Mouse (Mus musculus): ENCODE measurements around the gene Snap23. TPM values are rescaled to one million over a fixed set of nuclear protein-coding genes. Genes with fewer than 3 reads are reported as not detected.

The Snap23 gene
- polyA plus RNA-seq, 1 experiment from 2014 or later, result 62.6 TPM

- no peaks in the 10 kb centered on the region for H3K27me3 ChIP-seq (ENCODE audit: low read depth, poor library complexity, severe bottlenecking)
- no peaks in the 10 kb centered on the region for H3K9me3 ChIP-seq (replicated peaks)
- H3K36me3 ChIP-seq, result peaks cover 34% of the 10 kb centered on the region
- 91% methylated on average over 6 of the region's 6 CpGs for WGBS
- H3K4me3 ChIP-seq, result no peak overlapping the region
- H3K27ac ChIP-seq, result no peak overlapping the region
- H3K4me1 ChIP-seq, result peaks cover 17% of the 10 kb centered on the region
- no peak for DNase-seq (ENCODE audit: low spot score)
Measured at GRCm38 (mm10) chr2:120606021-120606690, 38.7 kb downstream of the Snap23 start.

DNA sequence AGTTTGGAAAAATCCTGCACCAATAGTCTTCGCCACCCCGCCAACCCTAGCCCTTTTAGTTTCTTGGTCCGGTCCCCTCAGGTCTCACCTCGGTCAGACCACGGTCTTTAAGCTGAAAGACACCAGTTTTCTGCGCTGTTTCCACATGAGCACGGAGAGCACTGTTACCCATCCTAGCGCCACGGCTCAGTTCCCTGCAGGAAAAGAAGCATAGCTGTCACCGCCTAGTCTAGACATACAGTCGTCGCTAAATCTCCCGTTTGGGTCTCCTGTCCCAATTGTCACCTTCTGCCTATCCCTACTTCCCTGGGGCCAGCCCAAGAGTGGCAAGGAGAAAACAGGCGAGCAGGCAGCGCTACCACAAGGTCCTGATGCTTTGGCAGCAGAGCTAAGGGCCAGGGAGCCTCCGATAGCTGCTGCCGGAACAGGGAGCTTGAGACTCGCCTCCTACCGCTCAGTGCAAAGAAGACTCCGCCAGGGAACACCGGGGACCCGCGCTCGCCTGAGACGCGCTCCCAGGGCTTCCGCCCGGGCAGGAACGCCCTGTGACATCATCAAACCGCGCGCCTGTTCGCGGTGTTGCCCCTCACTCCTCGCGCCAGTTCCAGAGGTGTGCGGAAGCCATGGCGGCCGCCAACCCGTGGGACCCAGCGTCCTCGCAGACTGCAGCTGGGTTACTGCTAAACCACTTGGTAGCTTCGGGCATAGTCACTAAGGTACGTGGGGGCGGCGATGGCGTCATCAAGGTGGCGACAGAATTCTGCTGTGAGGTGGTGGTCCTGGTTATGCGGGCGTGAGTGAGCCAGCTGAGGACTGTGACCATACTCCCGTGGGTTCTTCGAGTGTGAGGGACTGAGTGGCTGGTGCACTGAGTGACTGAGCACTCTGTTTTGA is 41.6 kb downstream of the Snap23 start, which contains the start of the genes Haus2 and Lrrc57:
TSS of gene Haus2 (plus strand) at position 554 of the 894 bp plus-strand sequence.
TSS of gene Lrrc57 (minus strand) at position 691 of the 894 bp plus-strand sequence.
- Histone ChIP-seq H3K4me3 (peak within 1 kb of the TSS; percentile 97), H3K36me3 (peaks cover 34% of the 10 kb centered on the region), H3K4me1 (peaks cover 17% of the 10 kb centered on the region), H3K9me3 (replicated peaks) (no peaks in the 10 kb centered on the region), H3K27me3 (ENCODE audit: low read depth, poor library complexity, severe bottlenecking) (no peaks in the 10 kb centered on the region), H3K27ac (peak within 1 kb of the TSS; percentile 96)
- under 1% methylated on average over 52 of the region's 52 CpGs for WGBS
- DNase-seq (ENCODE audit: low spot score), result peak; percentile 96

DNA sequence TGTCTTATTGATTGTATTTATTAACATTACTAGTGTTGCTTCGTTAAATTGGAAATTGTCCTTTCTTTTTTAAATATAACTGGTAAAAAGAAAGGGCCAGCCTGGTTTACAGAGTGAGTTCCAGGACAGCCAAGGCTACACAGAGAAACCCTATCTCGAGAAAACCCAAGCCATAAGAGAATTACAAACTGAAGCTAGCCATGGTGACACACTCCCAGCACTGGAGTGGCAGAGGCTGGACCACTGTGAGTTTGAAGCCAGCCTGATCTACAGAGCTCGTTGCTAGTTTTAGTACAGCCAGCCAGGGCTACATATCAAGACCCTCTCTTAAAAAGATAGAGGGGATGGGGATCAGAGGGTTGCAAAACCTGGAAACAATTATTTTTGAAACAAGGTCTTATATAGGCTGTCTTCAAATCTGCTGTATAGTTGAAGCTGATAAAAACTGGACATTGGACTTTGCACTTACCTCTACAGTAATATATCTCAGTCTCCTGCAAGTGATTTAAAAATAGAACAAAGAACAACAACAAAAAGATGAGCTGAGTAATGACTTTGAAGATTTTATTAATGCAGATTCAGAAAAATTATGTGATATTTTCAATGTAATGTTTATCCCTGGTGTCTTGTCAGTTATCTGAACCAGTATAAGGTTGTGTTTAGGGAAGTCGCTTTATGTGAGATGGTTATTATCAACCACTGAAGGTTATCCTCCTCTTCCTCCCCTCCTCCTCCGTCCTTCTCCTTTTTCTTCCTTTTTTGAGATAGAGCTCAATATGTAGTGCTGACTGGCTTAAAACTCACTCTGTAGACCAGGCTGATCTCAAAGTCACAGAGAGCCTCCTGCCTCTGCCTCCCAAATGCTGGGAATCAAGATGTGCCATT is 49.0 kb downstream of the Snap23 start:
- H3K27ac ChIP-seq, result no peak overlapping the region
- WGBS, result 90% methylated on average over 5 of the region's 5 CpGs
- no peaks in the 10 kb centered on the region for H3K4me1 ChIP-seq
- H3K4me3 ChIP-seq, result no peak overlapping the region
- H3K27me3 ChIP-seq (ENCODE audit: low read depth, poor library complexity, severe bottlenecking), result no peaks in the 10 kb centered on the region
- no peak for DNase-seq (ENCODE audit: low spot score)
- peaks cover 85% of the 10 kb centered on the region for H3K36me3 ChIP-seq
- no peaks in the 10 kb centered on the region for H3K9me3 ChIP-seq (replicated peaks)

DNA sequence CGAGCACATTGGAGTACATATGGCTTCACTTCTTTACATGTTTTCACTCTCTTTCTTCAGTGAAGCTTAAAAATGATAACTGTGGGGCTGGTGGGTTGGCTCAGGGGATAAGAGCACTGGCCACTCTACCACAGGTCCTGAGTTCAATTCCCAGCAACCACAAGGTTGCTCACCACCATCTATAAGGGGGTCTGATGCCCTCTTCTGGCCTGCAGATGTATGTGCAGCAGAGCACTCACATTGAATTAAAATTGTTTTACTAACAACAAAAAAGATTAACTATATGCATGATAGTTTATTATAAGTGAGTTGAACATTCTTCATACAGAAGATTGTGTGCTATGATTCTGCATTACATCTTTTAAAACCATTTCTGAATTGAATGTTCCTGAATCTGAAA is 52.1 kb downstream of the Snap23 start:
- Histone ChIP-seq H3K36me3 (peaks cover 60% of the 10 kb centered on the region), H3K27me3 (ENCODE audit: low read depth, poor library complexity, severe bottlenecking) (no peaks in the 10 kb centered on the region), H3K4me3 (no peak overlapping the region), H3K9me3 (replicated peaks) (no peaks in the 10 kb centered on the region), H3K4me1 (no peaks in the 10 kb centered on the region), H3K27ac (no peak overlapping the region)
- WGBS, result 100% methylated on average over 1 of the region's 1 CpGs
- no peak for DNase-seq (ENCODE audit: low spot score)

GRCm38 (mm10) chr2:120622920-120623319 is 55.4 kb downstream of the Snap23 start:
- no peaks in the 10 kb centered on the region for H3K9me3 ChIP-seq (replicated peaks)
- no peaks in the 10 kb centered on the region for H3K4me1 ChIP-seq
- no peaks in the 10 kb centered on the region for H3K27me3 ChIP-seq (ENCODE audit: low read depth, poor library complexity, severe bottlenecking)
- no peak overlapping the region for H3K27ac ChIP-seq
- no peak overlapping the region for H3K4me3 ChIP-seq
- H3K36me3 ChIP-seq, result peaks cover 27% of the 10 kb centered on the region
- DNase-seq (ENCODE audit: low spot score), result no peak

DNA sequence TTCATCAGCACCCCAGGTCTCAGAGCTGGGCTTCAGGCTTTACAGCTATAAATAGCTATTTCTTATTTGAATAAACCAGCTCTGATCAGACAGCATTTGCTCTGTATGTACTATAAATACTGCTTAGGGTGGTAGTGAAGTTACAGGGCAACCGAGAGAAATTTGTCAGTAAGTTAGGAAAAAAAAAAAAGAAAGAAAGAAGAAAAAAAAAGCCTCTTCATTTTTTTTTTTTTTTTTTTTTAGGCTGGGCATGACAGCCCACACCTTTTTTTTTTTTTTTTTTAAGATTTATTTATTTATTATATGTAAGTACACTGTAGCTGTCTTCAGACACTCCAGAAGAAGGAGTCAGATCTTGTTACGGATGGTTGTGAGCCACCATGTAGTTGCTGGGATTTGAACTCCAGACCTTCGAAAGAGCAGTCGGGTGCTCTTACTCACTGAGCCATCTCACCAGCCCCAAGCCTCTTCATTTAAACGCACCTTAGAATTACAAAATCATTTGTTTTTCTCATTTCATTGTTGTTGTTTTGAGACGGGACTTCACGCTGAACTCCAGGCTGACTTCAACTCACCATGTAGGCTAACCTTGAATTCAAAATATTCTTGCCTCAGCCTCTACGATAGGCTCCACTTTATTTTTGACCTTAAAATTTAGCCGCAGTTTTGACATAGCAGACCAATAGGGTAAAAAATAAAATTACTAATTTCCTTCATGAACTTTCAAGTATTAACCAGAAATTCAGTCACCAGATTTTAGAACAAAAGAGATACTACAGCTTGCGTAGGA is 60.8 kb downstream of the Snap23 start:
- Histone ChIP-seq H3K4me1 (0 out of 2 replicates have a peak, but pooled peaks cover 7% of the 10 kb centered on the region), H3K9me3 (replicated peaks) (no peaks in the 10 kb centered on the region), H3K27ac (peak overlapping the region; percentile 78), H3K27me3 (ENCODE audit: low read depth, poor library complexity, severe bottlenecking) (no peaks in the 10 kb centered on the region), H3K36me3 (no peaks in the 10 kb centered on the region), H3K4me3 (peak overlapping the region; percentile 64)
- 33% methylated on average over 10 of the region's 10 CpGs for WGBS
- DNase-seq (ENCODE audit: low spot score), result peak; percentile 34

DNA sequence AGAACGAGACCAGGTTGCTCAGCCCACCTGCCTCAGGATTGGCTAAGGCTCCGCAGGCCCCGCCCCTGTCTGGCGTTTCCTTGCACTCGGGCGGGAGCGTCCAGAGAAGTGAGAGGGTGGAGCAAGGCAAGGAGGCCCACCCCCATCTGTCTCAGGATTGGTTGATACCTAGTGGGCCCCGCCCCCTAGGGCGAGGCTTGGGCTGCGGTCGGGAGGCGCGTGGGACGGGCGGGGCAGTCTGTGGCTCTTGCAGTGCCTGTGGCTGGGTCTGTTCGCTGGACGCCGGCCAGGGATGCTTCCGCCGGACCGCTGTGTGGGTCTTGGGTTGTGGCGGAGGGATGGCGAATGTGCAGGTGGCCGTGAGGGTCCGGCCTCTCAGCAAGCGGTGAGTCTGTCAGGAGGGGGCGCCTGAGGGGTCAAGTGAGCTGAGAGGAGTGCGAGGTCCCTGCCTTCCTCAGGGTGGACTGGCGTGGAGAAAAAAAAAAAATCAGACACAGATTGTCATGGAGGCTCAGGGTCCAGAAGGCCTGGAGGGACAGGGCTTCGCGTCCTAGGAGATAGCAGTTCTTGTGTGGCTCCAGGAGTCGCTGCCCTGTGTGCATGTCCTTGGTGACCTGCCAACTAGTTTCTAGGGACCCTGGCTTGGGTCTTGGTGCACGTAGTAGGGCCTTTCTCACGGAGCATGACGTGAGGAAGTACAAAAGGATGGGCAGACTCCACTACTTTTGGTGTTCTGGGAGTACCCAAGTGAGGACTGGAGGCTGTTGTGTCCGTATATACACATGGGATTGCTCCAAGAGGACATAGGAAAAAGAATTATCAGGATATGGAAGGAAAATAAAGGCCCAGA is 61.6 kb downstream of the Snap23 start, which contains the start of gene Stard9:
TSS of gene Stard9 (plus strand) at position 236 of the 850 bp plus-strand sequence.
- Histone ChIP-seq H3K4me3 (peak within 1 kb of the TSS; percentile 64), H3K36me3 (0 out of 2 replicates have a peak, but pooled peaks cover 2% of the 10 kb centered on the region), H3K27ac (peak within 1 kb of the TSS; percentile 78), H3K9me3 (replicated peaks) (no peaks in the 10 kb centered on the region), H3K4me1 (0 out of 2 replicates have a peak, but pooled peaks cover 7% of the 10 kb centered on the region), H3K27me3 (ENCODE audit: low read depth, poor library complexity, severe bottlenecking) (no peaks in the 10 kb centered on the region)
- peak; percentile 95 for DNase-seq (ENCODE audit: low spot score)
- 2% methylated on average over 36 of the region's 36 CpGs for WGBS

DNA sequence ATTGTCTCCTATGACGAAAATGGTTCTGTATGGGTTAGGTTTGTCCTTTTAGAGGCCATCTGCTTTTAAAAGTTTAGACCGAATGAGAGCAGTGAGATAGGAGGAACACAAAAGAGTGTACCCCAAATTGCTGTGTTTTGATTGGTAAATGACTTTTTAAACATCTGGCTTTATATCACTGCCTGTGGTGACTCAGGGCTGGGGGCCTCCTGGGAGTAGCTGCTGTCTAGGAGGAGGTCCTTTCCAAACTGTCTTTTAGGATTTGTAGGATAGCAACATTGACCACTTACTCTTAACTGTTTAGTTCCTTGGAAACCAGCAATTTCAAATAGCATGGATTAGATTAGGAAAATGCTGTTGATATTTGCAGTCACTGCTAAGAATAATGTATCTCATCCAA is 62.8 kb downstream of the Snap23 start:
- no peaks in the 10 kb centered on the region for H3K27me3 ChIP-seq (ENCODE audit: low read depth, poor library complexity, severe bottlenecking)
- DNase-seq (ENCODE audit: low spot score), result no peak
- 0 out of 2 replicates have a peak, but pooled peaks cover 7% of the 10 kb centered on the region for H3K4me1 ChIP-seq
- no peaks in the 10 kb centered on the region for H3K9me3 ChIP-seq (replicated peaks)
- H3K4me3 ChIP-seq, result no peak overlapping the region
- H3K36me3 ChIP-seq, result peaks cover 11% of the 10 kb centered on the region
- H3K27ac ChIP-seq, result no peak overlapping the region
- 81% methylated on average over 2 of the region's 2 CpGs for WGBS

DNA sequence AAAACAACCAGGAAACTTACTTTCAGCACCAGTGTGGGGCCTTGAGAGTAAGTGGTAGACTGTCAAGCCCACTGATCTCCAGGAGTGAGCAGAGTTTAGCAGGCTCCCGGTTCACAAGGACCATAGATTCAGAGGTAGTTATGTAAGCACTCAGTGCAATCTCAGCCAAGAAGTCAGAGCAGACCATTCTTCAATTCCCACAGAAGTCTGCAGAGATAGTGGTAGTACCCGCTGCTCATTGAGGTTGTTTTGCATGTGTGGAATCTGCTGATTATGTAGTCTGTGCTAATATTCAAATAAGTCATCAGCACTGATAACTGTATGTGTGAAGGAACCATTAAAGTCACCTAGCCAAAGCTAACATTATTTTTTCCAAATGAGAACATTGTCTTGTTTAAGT is 63.2 kb downstream of the Snap23 start:
- 80% methylated on average over 2 of the region's 2 CpGs for WGBS
- H3K36me3 ChIP-seq, result peaks cover 13% of the 10 kb centered on the region
- H3K27ac ChIP-seq, result no peak overlapping the region
- H3K27me3 ChIP-seq (ENCODE audit: low read depth, poor library complexity, severe bottlenecking), result no peaks in the 10 kb centered on the region
- DNase-seq (ENCODE audit: low spot score), result no peak
- 0 out of 2 replicates have a peak, but pooled peaks cover 7% of the 10 kb centered on the region for H3K4me1 ChIP-seq
- no peaks in the 10 kb centered on the region for H3K9me3 ChIP-seq (replicated peaks)
- H3K4me3 ChIP-seq, result no peak overlapping the region

GRCm38 (mm10) chr2:120631521-120631920 is 64.0 kb downstream of the Snap23 start:
- Histone ChIP-seq H3K9me3 (replicated peaks) (no peaks in the 10 kb centered on the region), H3K27ac (no peak overlapping the region), H3K36me3 (peaks cover 13% of the 10 kb centered on the region), H3K4me3 (no peak overlapping the region), H3K4me1 (0 out of 2 replicates have a peak, but pooled peaks cover 7% of the 10 kb centered on the region), H3K27me3 (ENCODE audit: low read depth, poor library complexity, severe bottlenecking) (no peaks in the 10 kb centered on the region)
- 87% methylated on average over 2 of the region's 2 CpGs for WGBS
- no peak for DNase-seq (ENCODE audit: low spot score)

DNA sequence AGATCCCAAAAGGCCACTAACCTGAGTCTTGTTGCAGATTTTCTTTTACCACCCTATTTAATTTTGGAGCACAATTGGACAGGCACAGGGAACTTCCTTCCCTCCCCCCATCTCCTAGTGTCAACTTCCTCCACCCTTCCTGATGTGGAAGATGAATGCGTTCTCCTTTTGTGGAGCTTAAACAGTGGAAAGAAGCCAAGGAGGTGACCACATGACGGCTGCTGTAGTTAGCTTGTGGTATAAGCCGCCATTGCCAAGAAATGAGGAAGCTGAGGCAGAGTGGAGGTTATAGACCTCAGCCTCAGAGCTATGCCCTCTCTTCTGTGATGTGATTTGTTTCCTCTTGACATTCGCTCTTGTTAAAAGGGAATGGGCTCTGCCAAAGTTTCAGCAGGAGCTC is 64.5 kb downstream of the Snap23 start:
- H3K9me3 ChIP-seq (replicated peaks), result no peaks in the 10 kb centered on the region
- H3K27me3 ChIP-seq (ENCODE audit: low read depth, poor library complexity, severe bottlenecking), result no peaks in the 10 kb centered on the region
- no peak overlapping the region for H3K4me3 ChIP-seq
- H3K4me1 ChIP-seq, result 0 out of 2 replicates have a peak, but pooled peaks cover 7% of the 10 kb centered on the region
- 90% methylated on average over 4 of the region's 4 CpGs for WGBS
- peaks cover 13% of the 10 kb centered on the region for H3K36me3 ChIP-seq
- no peak overlapping the region for H3K27ac ChIP-seq
- DNase-seq (ENCODE audit: low spot score), result no peak
